Mouse (Mus musculus): Measurements from ENCODE around the gene Pkp3. TPM values are rescaled to one million over a fixed set of nuclear protein-coding genes. Genes with fewer than 3 reads are reported as not detected.
A peak's percentile ranks its signal among the peaks of the same experiment; 100 is the strongest.

Gene Pkp3
- polyA plus RNA-seq, 1 experiment, result 0.03 TPM

DNA sequence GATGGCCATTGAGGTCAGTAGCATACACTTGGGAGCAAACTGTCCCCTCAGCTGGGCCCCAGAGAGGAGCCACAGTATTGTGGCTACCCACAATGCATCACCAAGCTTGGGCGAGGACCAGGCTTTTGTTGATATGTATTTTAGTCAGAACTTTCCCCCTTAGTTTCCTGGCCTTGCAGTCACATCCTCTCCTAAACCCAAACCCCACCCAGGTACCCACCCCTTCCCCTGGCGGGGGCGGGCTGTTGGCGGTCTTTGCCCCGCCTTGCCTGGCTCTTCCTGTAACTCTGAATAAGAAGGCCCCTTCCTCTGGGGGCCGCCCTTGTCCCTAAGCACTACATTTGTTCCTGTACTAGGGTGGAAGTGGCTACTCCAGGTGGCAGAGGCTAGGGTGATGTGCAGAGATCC lies 18.6 kb downstream of the Pkp3 start:
- Histone ChIP-seq H3K9me3 (ENCODE audit: control insufficient read depth, low read length) (no peaks in the 10 kb centered on the region), H3K4me3 (replicated peaks) (peak overlapping the region; percentile 19), H3K36me3 (ENCODE audit: control insufficient read depth) (peaks cover 2% of the 10 kb centered on the region; the same call in 1 of the 2 replicates), H3K27me3 (ENCODE audit: control insufficient read depth) (peaks cover 31% of the 10 kb centered on the region), H3K4me1 (ENCODE audit: control insufficient read depth) (peaks cover 66% of the 10 kb centered on the region)
- no peak for TF ChIP-seq TAL1 (IDR thresholded peaks at IDR 0.05; ENCODE audit: low read length)
- TF ChIP-seq GATA1 (IDR thresholded peaks at IDR 0.05; ENCODE audit: low read length), result no peak

DNA sequence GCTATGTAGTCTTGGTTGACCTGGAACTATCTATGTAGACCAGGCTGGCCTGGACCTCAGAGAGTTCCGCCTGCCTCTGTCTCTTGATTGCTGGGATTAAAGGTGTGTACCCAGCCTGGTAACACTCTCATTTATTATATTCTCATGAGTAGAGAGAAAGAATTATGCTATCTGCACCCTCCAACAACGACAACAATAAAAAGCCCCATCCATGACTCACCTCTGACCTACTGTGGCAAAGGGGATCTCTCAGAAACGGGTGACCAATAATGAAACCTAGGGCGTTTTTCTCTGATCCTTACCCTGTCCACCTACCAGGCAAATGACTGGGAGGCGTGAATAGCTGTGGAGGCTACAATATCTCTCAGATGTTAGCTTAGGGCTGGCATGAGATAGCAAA lies 19.2 kb downstream of the Pkp3 start:
- Histone ChIP-seq H3K36me3 (ENCODE audit: control insufficient read depth) (peaks cover 2% of the 10 kb centered on the region; the same call in 1 of the 2 replicates), H3K4me1 (ENCODE audit: control insufficient read depth) (peaks cover 61% of the 10 kb centered on the region), H3K4me3 (replicated peaks) (no peak overlapping the region), H3K27me3 (ENCODE audit: control insufficient read depth) (peaks cover 36% of the 10 kb centered on the region), H3K9me3 (ENCODE audit: control insufficient read depth, low read length) (no peaks in the 10 kb centered on the region)
- TF ChIP-seq TAL1 (IDR thresholded peaks at IDR 0.05; ENCODE audit: low read length) (no peak), GATA1 (IDR thresholded peaks at IDR 0.05; ENCODE audit: low read length) (no peak)

DNA sequence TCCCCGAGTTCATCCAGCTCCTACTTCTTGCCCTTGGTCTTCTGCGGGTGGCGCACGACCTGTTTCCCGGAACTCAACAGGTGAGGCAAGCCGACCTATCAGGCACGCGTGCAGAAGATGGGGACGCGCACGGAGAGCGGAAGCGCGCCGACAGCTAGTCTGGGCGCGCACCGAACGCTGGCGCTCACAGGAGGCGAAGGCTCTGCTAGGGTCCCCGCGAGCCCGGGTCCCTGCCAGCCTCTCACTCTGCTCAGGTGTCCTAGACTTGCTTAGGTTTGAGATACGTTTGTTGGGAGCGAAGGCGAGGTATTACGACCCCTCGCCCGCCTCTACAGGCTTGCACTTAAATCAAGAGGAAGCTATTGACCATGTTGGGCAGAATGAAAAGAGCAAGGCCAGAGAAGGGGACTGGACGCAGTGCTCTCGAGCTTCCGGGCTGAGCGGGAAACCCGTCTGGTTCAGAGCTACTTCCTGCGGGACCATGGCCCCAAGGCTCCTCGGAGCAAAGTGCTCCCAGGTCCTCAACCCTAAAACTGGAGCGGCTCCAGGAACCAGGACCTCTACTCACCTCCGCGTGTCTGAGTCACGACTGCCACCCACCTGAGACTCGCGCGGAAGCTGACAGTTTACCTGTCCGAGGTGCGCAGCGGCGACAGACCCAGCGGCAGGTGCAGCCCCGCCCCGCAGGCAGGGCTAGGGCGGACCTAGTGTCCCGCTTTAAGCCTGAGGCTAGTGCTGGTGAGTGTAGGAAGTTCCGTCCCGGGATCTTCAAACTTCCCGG lies 22.1 kb downstream of the Pkp3 start, which contains the start of gene Sigirr:
TSS of gene Sigirr (minus strand) at position 662 of the 781 bp plus-strand sequence.
- Histone ChIP-seq H3K27me3 (ENCODE audit: control insufficient read depth) (peaks cover 39% of the 10 kb centered on the region), H3K4me1 (ENCODE audit: control insufficient read depth) (peaks cover 67% of the 10 kb centered on the region), H3K9me3 (ENCODE audit: control insufficient read depth, low read length) (no peaks in the 10 kb centered on the region), H3K4me3 (replicated peaks) (peak within 1 kb of the TSS; percentile 63), H3K36me3 (ENCODE audit: control insufficient read depth) (no peaks in the 10 kb centered on the region)
- TF ChIP-seq TAL1 (IDR thresholded peaks at IDR 0.05; ENCODE audit: low read length), result no peak
- TF ChIP-seq GATA1 (IDR thresholded peaks at IDR 0.05; ENCODE audit: low read length), result no peak

DNA sequence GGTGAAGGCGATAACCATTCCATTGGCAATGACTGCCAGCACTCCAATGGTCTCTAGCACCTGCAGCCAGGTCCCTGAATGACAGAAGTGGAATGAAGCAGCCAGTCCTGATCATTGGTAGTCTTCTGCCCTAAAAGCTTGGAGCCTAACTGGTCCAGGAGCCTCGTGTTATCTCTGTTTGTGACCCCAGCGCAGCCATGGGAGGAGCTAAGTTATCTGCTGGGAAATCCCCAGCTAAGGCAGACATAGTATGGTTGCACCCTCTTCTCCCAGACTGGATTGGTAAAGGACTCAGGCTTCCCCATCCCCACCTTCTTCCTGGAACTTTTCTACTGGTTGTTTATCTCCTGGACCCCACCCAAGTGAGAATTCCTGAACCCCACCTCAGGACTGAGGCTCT lies 25.1 kb downstream of the Pkp3 start:
- H3K9me3 ChIP-seq (ENCODE audit: control insufficient read depth, low read length), result peaks cover 3% of the 10 kb centered on the region; the same call in 1 of the 2 replicates
- peaks cover 45% of the 10 kb centered on the region for H3K27me3 ChIP-seq (ENCODE audit: control insufficient read depth)
- peak overlapping the region; percentile 8 for H3K4me3 ChIP-seq (replicated peaks)
- TF ChIP-seq GATA1 (IDR thresholded peaks at IDR 0.05; ENCODE audit: low read length) (no peak), TAL1 (IDR thresholded peaks at IDR 0.05; ENCODE audit: low read length) (no peak)
- no peaks in the 10 kb centered on the region for H3K36me3 ChIP-seq (ENCODE audit: control insufficient read depth)
- H3K4me1 ChIP-seq (ENCODE audit: control insufficient read depth), result peaks cover 41% of the 10 kb centered on the region

DNA sequence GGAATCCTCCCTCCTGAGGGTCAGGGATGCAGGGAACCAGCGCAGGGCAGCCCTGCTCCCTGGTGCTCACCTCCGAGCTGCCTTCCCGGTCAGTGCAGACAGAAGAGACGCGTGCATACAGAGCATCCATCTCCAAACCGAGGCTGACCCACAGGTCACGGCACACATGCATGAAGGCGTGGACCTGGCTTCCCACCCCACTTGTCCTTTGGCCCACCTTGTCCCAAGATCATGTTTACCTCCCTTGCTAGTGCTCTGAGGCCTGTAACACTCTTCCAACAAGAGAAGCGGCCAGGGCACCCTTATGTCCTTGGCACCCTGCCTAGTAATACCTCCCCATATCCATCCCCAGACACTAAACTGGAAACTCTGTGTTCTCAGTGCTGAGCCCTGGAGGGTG lies 37.9 kb downstream of the Pkp3 start:
- Histone ChIP-seq H3K4me1 (ENCODE audit: control insufficient read depth) (peaks cover 48% of the 10 kb centered on the region), H3K9me3 (ENCODE audit: control insufficient read depth, low read length) (no peaks in the 10 kb centered on the region), H3K36me3 (ENCODE audit: control insufficient read depth) (no peaks in the 10 kb centered on the region), H3K4me3 (replicated peaks) (no peak overlapping the region), H3K27me3 (ENCODE audit: control insufficient read depth) (peaks cover 16% of the 10 kb centered on the region)
- TF ChIP-seq TAL1 (IDR thresholded peaks at IDR 0.05; ENCODE audit: low read length) (no peak), GATA1 (IDR thresholded peaks at IDR 0.05; ENCODE audit: low read length) (no peak)

DNA sequence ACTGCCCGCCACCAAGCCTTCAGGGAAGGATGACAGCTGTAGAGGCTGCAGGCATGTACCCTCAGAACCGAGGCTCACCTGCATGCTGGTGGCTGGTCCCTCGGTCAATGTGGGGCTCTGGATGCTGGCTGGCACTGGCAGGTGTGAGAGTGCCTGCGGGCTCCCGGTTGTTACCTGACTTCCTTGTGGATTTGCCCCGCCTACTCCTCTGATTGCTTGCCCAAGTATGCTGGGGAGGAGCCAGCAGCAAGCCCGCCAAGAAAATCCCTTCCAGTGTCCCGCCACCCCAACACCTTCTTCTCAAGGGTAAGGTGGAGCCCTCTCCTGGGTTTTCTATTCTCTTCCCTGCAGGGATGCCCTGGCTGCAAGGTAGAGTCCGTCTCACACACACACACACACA lies 39.6 kb downstream of the Pkp3 start, which contains the start of gene Ano9:
TSS of gene Ano9 (minus strand) at position 171 of the 400 bp plus-strand sequence.
- no peaks in the 10 kb centered on the region for H3K9me3 ChIP-seq (ENCODE audit: control insufficient read depth, low read length)
- no peaks in the 10 kb centered on the region for H3K36me3 ChIP-seq (ENCODE audit: control insufficient read depth)
- no peak for TF ChIP-seq TAL1 (IDR thresholded peaks at IDR 0.05; ENCODE audit: low read length)
- TF ChIP-seq GATA1 (IDR thresholded peaks at IDR 0.05; ENCODE audit: low read length), result no peak
- H3K4me3 ChIP-seq (replicated peaks), result no peak within 1 kb of the TSS
- H3K4me1 ChIP-seq (ENCODE audit: control insufficient read depth), result peaks cover 61% of the 10 kb centered on the region
- H3K27me3 ChIP-seq (ENCODE audit: control insufficient read depth), result peaks cover 12% of the 10 kb centered on the region

DNA sequence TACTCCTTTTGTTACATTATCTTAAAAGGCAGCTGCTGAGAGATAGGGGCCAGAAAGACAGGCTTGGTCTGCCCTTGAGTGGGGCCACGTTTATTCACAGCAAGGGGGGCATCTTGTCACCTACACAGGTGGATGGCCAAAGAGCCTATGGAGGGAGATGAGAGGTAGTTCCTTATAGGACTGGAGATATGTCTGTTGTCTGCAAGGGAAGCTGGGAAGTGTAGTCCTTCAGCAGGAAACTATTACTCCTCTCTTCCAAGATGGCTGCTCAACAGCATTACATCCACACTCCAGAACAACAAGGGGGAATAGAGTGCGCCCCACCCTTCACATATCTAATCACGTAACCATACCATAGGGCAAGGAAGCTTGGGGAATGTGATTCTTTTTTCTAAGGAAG lies 41.5 kb downstream of the Pkp3 start:
- H3K4me3 ChIP-seq (replicated peaks), result no peak overlapping the region
- H3K36me3 ChIP-seq (ENCODE audit: control insufficient read depth), result no peaks in the 10 kb centered on the region
- H3K27me3 ChIP-seq (ENCODE audit: control insufficient read depth), result peaks cover 4% of the 10 kb centered on the region; the same call in 1 of the 2 replicates
- peaks cover 73% of the 10 kb centered on the region for H3K4me1 ChIP-seq (ENCODE audit: control insufficient read depth)
- no peaks in the 10 kb centered on the region for H3K9me3 ChIP-seq (ENCODE audit: control insufficient read depth, low read length)
- TF ChIP-seq GATA1 (IDR thresholded peaks at IDR 0.05; ENCODE audit: low read length) (no peak), TAL1 (IDR thresholded peaks at IDR 0.05; ENCODE audit: low read length) (no peak)

DNA sequence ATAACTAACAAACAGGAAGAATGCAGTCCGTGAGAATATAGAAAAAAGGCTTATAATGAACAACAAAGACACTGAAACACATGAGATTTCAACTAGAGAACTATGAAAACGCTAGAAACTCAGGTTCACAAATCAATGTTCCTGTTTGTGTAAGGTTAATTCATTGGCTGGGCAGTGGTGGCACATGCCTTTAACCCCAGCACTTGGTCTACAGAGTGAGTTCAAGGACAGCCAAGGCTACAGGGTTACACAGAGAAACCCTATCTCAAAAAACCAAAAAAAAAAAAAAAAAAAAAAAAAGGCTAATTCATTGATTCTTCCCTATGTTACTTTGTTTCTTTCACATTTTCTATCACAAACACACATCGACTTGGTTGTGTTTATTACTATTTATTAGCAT lies 42.6 kb downstream of the Pkp3 start:
- no peaks in the 10 kb centered on the region for H3K36me3 ChIP-seq (ENCODE audit: control insufficient read depth)
- peaks cover 84% of the 10 kb centered on the region for H3K4me1 ChIP-seq (ENCODE audit: control insufficient read depth)
- peaks cover 3% of the 10 kb centered on the region; the same call in 1 of the 2 replicates for H3K27me3 ChIP-seq (ENCODE audit: control insufficient read depth)
- no peaks in the 10 kb centered on the region for H3K9me3 ChIP-seq (ENCODE audit: control insufficient read depth, low read length)
- H3K4me3 ChIP-seq (replicated peaks), result no peak overlapping the region
- TF ChIP-seq TAL1 (IDR thresholded peaks at IDR 0.05; ENCODE audit: low read length) (no peak), GATA1 (IDR thresholded peaks at IDR 0.05; ENCODE audit: low read length) (no peak)

DNA sequence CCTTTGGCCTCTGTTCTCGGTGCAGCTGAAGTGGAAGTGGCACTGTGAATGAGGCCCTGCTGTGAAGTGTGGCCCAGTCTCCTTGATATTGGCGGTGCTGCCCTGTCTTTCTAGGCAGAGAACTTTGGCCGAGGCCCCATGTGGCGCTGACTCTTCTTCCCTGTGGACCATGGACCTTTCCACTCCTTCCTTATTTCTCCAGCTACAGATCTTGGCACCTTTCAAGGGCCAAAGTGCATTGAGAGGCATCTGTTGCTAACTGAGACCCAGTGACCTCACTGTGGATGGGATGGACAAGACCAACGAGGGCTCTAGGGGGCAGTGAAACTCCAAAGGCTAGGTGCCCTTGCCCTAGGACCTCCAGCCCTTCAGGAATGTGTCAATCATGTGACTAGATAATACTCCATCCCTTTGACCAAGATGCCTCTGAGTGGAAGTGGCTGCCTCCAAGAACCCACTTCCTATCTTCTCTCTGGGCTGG lies 43.1 kb downstream of the Pkp3 start:
- Histone ChIP-seq H3K4me3 (replicated peaks) (no peak overlapping the region), H3K4me1 (ENCODE audit: control insufficient read depth) (peaks cover 86% of the 10 kb centered on the region), H3K9me3 (ENCODE audit: control insufficient read depth, low read length) (no peaks in the 10 kb centered on the region), H3K27me3 (ENCODE audit: control insufficient read depth) (no peaks in the 10 kb centered on the region), H3K36me3 (ENCODE audit: control insufficient read depth) (no peaks in the 10 kb centered on the region)
- TF ChIP-seq GATA1 (IDR thresholded peaks at IDR 0.05; ENCODE audit: low read length), result no peak
- TF ChIP-seq TAL1 (IDR thresholded peaks at IDR 0.05; ENCODE audit: low read length), result no peak

Measured in erythroblast, embryonic 14.5 days (primary cell).